Mouse (Mus musculus) ES-E14 (cell line): Measurements from ENCODE around the gene Flrt2. TPM values are rescaled to one million over a fixed set of nuclear protein-coding genes. Genes with fewer than 3 reads are reported as not detected.
"Not testable (repeated sequence)": the region's sequence is repeated elsewhere in the genome, so short reads cannot be mapped to it uniquely, and the experiment has no call there.

Experiments
- DNase-seq: peaks from one replicate; pipeline ENCODE4 v3.0.0-alpha.2; 2013; ENCODE audit warnings: low read depth, low spot score
- H3K27ac ChIP-seq: 2 replicates; pipeline ENCODE4 v1.5.1; 2012; ENCODE audit warnings: low read depth, mild to moderate bottlenecking, low read length, moderate library complexity, mixed read lengths; ENCODE audit not compliant: poor library complexity, insufficient read depth, severe bottlenecking
- H3K36me3 ChIP-seq: 2 replicates; pipeline ENCODE4 v1.6.1; 2012; ENCODE audit warnings: mild to moderate bottlenecking, low read length, moderate library complexity, mixed read lengths; ENCODE audit not compliant: control insufficient read depth, poor library complexity, insufficient read depth, severe bottlenecking
- H3K4me1 ChIP-seq, 2 experiments: fragments of 150-350 bp in 1 of 2; sonication (generic) in 1 of 2; 2 replicates each; pipeline ENCODE4 v1.6.1; 2012; ENCODE audit warnings: low read length in 2 of 2, mild to moderate bottlenecking in 1 of 2, mixed read lengths in 1 of 2; ENCODE audit not compliant: control insufficient read depth in 2 of 2, insufficient read depth in 2 of 2, poor library complexity in 1 of 2
- H3K4me3 ChIP-seq, 2 experiments: fragments of 150-350 bp in 1 of 2; sonication (generic) in 1 of 2; 2 replicates each; pipeline ENCODE4 v1.5.1; 2012; ENCODE audit warnings: low read length in 2 of 2, low read depth in 1 of 2, mild to moderate bottlenecking in 1 of 2, mixed read lengths in 1 of 2; ENCODE audit not compliant: insufficient read depth in 1 of 2, poor library complexity in 1 of 2, severe bottlenecking in 1 of 2
- H3K9ac ChIP-seq: 2 replicates; pipeline ENCODE4 v1.6.1; 2012; ENCODE audit warnings: low read depth, mild to moderate bottlenecking, low read length, mixed read lengths; ENCODE audit not compliant: poor library complexity, insufficient read depth, severe bottlenecking
- H3K9me3 ChIP-seq: fragments of 150-350 bp; sonication (generic); 2 replicates; pipeline ENCODE4 v1.6.1; 2012; ENCODE audit warnings: low read depth, mild to moderate bottlenecking, low read length; ENCODE audit not compliant: control insufficient read depth, insufficient read depth
- CHD2 ChIP-seq: IDR thresholded peaks from 2 replicates; pipeline ENCODE4 v1.6.1; 2014; ENCODE audit warnings: mild to moderate bottlenecking, low read depth, low read length, inconsistent platforms
- HCFC1 ChIP-seq: IDR thresholded peaks from 2 replicates; pipeline ENCODE4 v1.6.1; 2012; ENCODE audit warnings: low read length, inconsistent platforms, borderline replicate concordance; ENCODE audit not compliant: insufficient read depth
- MAFK ChIP-seq: IDR thresholded peaks from 2 replicates; pipeline ENCODE4 v1.6.1; 2014; ENCODE audit warnings: mild to moderate bottlenecking, low read depth, low read length, inconsistent platforms; ENCODE audit not compliant: insufficient read depth
- ZC3H11A ChIP-seq: IDR thresholded peaks from 2 replicates; pipeline ENCODE4 v1.6.1; 2012; ENCODE audit warnings: low read depth, mild to moderate bottlenecking, inconsistent platforms, low read length, borderline replicate concordance
- ZNF384 ChIP-seq: IDR thresholded peaks from 2 replicates; pipeline ENCODE4 v1.6.1; 2012; ENCODE audit warnings: low read depth, low read length, inconsistent platforms
- in situ Hi-C, 2 experiments: fragments of 600-800 bp; cut with MboI; formaldehyde crosslinking; loops; one replicate each; pipeline ENCODE4 v1.15.1; 2025; ENCODE audit warnings: low sequenced_read_pairs in 2 of 2, inconsistent platforms in 1 of 2; ENCODE audit not compliant: unreplicated experiment in 2 of 2
- total RNA-seq: library from RNA; depleted of rRNA; stranded (reverse); fragments of 300-350 nt; gene quantifications from 2 replicates; pipeline ENCODE4 v1.2.3, GENCODE M21; 2012; rRNA removed

Gene Flrt2
- 3.3 and 10.3 TPM in 2 replicates for total RNA-seq

DNA sequence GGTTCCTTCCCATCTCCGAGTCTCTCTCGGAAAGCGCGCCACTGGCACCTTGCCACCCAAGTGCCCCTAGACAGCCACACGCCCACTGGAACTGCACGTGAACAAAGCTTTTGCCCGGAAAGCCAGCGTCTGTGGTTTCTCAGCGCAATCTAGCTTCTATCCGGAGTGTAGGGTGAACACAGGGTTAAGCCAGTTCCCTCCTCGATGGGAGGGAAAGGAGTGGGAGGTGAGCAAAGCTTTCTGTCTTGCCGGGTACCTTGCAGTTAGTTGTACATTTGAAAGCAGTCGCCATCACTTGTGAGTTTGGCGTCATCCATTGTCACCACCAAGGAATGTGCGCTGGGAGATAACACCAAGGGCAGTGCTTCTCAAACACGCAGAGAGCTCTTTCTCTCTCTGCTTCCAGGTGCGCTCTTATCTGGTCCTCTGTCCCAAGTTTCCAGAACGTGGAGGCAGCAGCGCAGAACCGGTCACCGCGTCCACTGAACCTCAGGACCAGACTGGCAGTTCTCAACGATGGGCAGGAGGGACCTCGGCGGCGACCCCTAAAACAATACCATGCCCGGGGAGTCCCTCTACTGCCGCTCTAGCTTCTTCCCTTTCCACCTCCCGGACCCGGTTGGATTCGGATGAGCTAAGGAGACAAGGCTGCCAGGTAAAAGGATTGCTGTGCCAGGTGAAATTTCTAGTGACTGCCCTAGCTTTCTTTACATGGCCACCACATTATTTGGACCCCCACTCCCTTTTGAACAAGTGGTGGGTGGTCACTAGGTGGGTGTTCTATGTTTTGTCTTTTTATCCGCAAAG is at the start of gene Flrt2:
Gene Flrt2, plus strand, starts transcription at position 266 of the 807 bp plus-strand sequence.
- in situ Hi-C loops: no loop called here
- H3K9me3 ChIP-seq: no peaks in the 10 kb centered on the region
- peaks cover 0 to 2% of the 10 kb centered on the region in 2 experiments; a peak in 1 of 4 replicates for H3K4me1 ChIP-seq
- TF ChIP-seq CHD2 (no peak), ZNF384 (no peak), ZC3H11A (no peak), MAFK (no peak), HCFC1 (no peak)
- DNase-seq: no peak
- no peak within 1 kb of the TSS for H3K9ac ChIP-seq
- H3K36me3 ChIP-seq: no peaks in the 10 kb centered on the region
- H3K4me3 ChIP-seq: peak within 1 kb of the TSS; percentile 4 to 35; a peak in 3 of 4 replicates
- no peak within 1 kb of the TSS for H3K27ac ChIP-seq

DNA sequence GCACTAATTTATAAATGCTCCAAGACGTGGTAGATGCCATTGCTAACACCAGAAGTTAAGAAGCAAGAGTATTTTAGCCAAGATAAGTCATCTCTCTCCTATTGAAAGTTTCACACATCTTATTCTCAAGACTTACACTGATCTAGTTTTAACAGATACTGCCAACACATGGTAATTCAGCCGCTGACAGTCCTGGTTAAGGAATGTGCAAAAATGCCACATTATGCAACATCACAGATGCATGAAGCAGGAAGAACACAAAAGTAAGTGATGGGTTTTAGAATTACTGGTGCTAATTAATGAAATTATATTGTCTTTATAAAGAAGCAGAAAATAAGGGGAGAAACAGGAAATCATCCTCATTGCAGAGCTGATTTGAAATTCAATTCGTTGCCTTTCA is 49.8 kb upstream of the Flrt2 start:
- DNase-seq: no peak
- Histone ChIP-seq H3K9ac (no peak overlapping the region), H3K4me3 (no peak overlapping the region), H3K27ac (no peak overlapping the region), H3K36me3 (no peaks in the 10 kb centered on the region), H3K4me1 (no peaks in the 10 kb centered on the region), H3K9me3 (no peaks in the 10 kb centered on the region)
- in situ Hi-C loops: no loop called here
- TF ChIP-seq HCFC1: no peak
- TF ChIP-seq MAFK: no peak
- no peak for TF ChIP-seq ZC3H11A
- TF ChIP-seq CHD2: no peak
- TF ChIP-seq ZNF384: no peak

DNA sequence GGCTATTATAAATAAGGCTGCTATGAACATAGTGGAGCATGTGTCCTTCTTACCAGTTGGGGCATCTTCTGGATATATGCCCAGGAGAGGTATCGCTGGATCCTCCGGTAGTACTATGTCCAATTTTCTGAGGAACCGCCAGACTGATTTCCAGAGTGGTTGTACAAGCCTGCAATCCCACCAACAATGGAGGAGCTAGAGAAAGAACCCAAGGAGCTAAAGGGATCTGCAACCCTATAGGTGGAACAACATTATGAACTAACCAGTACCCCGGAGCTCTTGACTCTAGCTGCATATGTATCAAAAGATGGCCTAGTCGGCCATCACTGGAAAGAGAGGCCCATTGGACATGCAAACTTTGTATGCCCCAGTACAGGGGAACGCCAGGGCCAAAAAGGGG is 44.8 kb upstream of the Flrt2 start:
- in situ Hi-C loops, H3K36me3 ChIP-seq, H3K4me1 ChIP-seq, H3K4me3 ChIP-seq, DNase-seq, H3K27ac ChIP-seq, H3K9me3 ChIP-seq, H3K9ac ChIP-seq: not testable (repeated sequence)

DNA sequence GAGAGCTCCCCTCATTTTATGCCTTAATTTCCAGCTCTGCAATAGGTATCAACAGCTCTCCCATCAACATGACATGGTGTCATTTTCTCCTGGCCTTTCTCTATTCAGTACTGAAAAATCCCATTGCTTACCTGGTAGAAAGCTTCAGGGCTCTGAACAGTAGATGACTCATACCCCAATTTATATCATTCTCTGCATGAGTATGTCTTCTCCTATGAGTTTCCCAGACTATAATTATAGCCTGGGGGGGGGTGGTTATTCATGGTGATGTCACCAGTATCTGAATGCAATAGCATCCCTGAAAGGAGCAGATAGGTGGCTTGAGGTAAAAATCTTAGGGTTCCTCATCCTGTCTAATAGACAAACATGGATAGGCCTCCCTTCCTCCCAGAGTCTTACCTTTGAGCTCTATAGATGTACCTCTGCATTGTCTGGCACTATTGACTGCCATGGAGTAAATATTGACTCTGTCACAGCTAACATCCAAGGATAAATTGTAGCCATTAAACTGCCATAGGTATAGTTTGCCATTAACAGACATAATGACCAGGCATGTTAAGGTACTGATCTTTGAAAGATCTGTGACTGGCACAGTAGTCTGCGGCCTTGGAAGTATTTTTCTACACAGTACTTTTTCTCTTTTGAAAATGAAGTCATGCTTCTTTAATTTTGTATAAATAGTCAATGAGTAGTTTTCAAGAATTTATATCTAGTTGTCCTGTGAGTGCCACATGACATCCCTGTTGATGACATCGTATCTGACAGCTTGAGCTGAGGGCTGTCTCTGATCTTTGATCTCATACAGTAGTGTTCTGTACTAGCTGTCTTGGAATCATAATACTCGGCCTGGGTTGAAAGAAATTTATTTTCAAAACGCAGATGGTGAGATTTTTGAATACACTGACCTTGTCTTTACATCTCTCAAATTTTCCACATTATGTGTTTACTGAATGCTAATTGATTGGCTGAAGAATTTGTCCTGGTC is 39.6 kb upstream of the Flrt2 start:
- H3K4me1 ChIP-seq: no peaks in the 10 kb centered on the region
- in situ Hi-C loops: no loop called here

More for the DNA sequence above, 39.6 kb upstream of the Flrt2 start:
- H3K36me3 ChIP-seq: no peaks in the 10 kb centered on the region
- no peak for DNase-seq
- H3K27ac ChIP-seq: no peak overlapping the region
- no peaks in the 10 kb centered on the region for H3K9me3 ChIP-seq
- H3K9ac ChIP-seq: no peak overlapping the region
- H3K4me3 ChIP-seq: no peak overlapping the region
- TF ChIP-seq ZC3H11A: no peak
- TF ChIP-seq HCFC1: no peak
- no peak for TF ChIP-seq CHD2
